Mouse (Mus musculus): ENCODE data around the gene Eefsec.

Eefsec gene

DNA sequence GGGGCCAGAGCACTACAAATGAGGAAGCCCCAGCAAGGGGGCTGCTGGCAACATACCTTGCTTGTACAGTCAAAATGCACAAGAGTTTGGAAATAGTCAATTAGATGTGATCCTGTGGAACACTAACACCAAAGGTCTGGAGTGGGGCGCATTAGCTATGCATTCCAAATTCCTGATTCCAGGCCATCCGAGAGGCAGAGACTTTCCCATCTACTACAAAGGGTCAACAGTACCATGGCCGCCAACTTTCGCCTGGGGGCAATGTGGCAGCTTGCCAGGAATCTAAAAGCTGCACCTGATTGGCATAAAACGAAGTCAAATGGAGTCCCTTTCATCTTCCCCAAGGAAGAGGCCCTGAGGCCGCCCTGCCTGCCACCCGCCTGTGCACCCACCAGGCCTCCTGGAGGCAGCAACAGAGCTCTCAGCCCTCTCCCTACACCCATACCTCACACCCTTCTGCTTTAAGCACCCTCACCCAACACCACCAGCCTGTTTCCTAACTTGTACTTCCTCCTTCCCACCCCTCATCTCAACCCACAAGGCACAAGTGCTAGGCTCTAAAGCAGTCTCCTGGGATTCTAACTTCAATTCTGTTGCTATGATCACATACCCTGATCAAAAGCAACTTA, 30.1 kb downstream of the Eefsec start:
- DNase-seq (ENCODE audit: extremely low spot score, low read depth, low spot score): no peak

DNA sequence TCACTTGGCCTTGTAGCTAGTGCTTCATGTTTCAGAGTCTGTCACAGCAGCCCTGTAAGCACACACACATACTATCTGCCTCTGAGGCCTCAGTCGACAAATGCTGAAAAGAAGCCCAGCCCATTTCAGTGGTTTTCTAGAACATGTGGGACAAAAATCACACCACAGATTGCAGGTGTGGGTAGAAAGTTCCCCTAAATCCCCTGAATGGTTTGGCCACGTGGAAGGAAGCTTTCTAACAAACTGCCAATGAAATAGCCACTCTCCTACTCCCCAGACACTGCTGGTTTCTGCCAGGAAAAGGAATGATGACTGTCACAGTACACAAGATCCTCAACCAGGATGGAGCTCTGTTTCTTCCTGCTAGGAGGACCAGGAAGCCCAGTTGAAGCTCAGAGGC, 33.7 kb downstream of the Eefsec start:
- DNase-seq (ENCODE audit: extremely low spot score, low read depth, low spot score): no peak

DNA sequence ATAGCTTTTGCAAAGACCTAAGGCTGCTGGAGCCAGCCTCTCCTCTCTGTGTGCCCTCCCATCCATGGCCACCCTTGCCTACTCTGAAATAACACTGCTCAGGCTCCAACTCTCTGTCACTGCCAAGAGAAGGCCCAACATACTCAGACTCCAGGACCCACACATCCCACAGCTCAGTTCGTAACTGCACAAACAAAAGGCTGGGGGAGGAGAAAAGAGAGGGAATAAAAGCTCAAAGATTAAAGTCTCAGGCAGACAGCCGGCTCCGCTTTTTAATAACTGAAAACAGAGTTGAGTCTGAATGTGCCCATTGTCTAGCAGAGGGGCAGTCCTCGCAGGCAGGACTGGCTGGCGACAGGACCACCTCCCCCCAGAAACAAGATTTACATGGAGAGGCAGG, 36.8 kb downstream of the Eefsec start:
- no peak for DNase-seq (ENCODE audit: extremely low spot score, low read depth, low spot score)

DNA sequence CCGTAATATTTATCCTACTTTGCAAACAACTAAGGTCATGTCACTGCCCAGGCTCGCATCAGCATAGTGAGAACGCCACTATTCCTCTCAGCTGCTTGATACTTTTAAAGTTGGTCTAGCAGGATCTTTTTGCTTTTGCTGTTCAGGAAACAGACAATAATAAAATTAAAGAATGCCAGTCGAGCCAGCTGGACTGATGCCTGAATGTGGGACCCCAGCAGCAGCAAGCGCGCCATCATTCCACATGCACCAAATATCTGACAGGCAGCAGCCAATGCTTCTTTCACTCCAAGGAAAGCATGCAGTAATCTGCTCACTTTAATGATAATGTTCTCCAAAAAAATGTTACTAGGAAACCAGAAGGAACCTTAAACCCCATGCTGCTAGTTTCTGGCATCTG, 45.9 kb downstream of the Eefsec start:
- no peak for DNase-seq (ENCODE audit: extremely low spot score, low read depth, low spot score)

DNA sequence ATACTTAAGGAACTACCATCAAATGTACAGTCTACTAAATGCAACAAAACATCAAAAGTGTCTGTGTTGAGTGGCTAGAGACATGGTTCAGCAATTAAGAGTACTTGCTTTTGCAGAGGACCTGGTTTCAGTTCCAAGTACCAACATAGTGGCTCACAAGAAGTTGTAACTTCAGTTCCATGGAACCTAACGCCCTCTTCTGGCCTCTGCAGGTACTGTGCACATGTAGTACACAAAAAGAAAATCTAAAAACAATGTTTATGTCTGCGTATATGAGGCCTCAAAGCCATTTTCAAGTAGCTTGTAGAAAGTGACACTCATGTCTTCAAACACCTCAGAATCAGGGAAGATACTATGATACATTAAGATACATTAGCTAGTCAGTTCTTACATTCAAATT, 48.4 kb downstream of the Eefsec start:
- DNase-seq (ENCODE audit: extremely low spot score, low read depth, low spot score): no peak

DNA sequence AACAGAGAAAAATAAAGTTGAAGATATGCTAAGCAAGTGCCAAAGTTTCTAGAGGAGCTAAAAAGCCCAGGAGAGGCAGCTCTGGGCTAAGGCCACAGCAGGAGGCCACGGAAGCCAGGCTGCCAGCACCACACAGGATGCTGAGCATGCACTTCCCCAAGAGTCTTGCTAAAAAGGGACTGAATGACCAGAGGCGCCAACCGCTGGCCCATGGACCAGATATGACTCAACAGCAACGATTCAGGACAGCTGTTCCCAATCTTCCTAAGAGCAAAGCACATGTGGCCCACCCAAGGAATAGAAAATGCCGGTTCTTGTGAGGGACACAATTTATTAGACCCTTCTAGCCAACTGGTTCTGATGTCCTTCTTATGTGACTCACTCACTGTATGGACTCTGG, 57.4 kb downstream of the Eefsec start:
- no peak for DNase-seq (ENCODE audit: extremely low spot score, low read depth, low spot score)

DNA sequence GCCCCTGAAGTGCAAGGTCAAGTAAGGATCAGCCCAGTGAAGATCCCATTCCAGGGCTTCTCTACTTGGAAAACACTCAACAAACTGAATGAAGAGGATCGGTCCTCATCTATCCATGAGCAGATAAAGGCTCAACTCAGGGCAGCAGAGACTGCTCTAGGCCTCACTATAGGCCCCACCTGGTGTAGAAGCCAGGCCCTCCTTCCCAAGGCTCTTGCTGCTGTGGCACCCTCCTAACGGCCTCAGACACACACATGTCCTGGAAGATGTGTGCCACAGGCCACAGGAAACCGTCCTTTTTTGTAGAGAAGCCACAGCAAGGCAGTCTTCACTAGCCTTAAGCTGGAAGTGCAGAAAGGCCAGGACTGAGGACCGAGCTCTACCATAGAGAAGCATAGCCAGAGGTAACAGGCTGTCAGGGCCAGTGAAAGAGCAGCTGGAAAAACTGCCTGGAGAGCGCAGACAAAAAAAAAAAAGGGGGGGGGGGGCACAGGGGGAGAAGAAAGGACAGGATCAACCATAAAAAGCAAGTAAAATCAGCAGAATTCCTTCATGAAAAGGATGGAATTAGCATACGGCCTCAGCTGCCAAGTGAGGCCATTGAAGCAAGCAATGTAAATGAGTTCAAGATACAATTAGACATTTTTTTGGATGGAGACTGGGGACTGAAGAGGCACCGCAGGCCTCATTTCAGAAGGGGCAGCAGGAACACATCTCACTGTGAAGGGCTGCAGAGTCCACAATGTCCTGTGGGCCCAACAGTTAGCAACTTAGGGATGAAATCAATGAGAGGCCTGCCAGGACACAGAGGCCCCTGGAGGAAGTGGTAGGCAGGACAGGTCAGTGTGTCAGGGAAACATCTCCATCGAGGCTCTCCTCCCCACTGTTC, 58.3 kb downstream of the Eefsec start:
- no peak for DNase-seq (ENCODE audit: extremely low spot score, low read depth, low spot score)

DNA sequence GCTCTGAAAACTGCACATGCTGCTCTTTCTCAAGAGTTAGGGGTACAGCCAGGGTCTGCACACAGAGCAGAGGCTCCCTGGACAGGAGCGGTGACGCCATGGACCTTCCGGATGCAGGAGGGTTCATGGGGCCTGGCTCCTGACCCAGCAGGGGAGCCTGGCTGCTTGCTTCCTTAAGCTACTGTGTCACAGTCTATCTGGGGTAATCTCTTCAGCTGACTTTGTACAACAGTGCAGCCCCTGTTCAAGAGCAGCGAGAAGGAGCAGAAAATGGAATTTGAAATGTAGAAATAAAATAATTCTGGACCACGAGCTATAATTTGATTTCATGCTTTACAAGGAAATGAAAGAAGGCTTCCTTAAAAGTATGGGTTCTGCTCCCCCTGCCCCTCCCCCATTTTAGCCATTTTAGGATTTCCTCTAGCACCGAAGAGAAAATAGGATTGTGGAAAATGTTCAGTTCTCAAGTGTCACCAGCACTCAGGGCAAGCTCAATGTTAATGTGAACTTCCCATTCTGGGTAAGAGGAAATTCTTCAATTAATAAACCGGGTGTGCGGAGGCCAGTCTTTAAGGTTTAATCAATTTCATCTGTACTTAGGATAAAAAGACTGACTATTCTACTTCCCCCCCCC, 61.8 kb downstream of the Eefsec start:
- no peak for DNase-seq (ENCODE audit: extremely low spot score, low read depth, low spot score)

DNA sequence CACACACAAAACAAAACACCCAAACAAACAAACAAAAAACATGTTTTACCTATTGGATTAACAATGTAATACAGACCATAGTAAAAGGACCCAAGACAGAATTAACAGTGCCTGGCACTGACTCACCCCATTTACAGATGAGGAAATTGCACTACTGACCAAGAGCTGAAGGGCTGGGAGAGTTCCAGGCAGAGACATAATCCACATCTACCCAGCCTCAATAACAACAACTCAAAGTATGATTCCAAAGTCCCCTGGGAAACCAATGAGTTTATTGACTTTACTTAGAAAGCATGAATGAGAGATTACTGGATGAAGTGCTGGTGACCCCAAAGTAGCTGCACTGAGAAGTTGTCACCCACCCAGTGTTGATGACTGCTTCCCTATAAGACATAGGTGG, 62.6 kb downstream of the Eefsec start:
- no peak for DNase-seq (ENCODE audit: extremely low spot score, low read depth, low spot score)

DNA sequence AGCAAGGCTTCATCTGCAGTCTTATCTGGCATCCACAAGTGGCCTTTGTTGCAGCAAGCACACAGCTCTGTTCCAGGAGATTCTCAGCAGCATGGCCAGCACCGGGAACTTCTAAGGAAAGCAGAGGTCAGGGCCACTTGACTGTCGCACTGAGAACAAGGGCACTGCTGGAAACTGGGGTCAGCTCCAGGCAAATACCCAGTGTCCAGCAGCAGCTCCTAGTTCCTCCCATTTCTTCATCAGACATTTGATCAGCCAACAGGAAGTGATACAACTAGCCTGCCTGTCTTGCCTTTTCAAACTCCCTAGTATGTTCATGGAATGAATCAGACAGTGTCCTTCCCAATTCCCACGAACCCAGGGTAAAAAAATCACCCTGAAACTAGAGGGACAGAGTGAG, 66.6 kb downstream of the Eefsec start:
- no peak for DNase-seq (ENCODE audit: extremely low spot score, low read depth, low spot score)

DNA sequence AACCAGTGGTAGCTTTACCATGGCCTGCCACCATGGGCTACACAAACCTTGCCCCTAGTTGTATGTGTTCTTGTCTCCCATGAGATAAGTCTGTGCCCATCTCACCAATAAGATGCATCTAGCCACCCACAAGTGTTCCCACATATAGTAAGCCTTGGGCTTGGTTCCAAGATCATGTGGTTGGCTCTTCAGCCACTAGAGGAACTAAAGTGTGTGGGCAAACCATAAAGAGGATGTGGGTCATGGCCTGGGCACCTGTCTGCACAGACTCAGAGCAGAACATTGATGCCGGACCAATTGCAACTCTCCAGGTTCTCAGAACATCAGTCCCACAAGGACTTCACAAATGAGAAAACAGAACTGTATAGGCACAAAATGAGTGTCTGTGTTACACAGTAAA, 67.5 kb downstream of the Eefsec start:
- no peak for DNase-seq (ENCODE audit: extremely low spot score, low read depth, low spot score)

DNA sequence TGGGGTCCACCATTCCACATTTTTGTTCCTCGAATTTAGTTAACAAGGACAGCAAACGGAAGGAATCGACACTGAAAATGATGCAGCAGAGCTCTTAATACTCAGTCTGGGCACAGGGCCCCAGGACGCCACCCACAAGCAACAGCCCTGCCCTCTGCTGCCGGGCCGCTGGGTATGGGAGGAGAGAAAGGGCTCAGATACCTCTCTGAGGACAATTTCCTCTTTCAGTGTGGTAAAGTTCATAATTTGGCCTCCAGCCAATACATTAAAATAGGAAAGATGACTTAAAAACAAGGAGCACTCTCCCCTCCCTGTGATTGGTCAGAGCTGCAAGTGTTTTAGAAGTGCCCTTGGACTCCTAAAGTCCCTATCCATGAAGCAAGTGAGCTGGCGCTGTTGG, 72.1 kb downstream of the Eefsec start:
- no peak for DNase-seq (ENCODE audit: extremely low spot score, low read depth, low spot score)

DNA sequence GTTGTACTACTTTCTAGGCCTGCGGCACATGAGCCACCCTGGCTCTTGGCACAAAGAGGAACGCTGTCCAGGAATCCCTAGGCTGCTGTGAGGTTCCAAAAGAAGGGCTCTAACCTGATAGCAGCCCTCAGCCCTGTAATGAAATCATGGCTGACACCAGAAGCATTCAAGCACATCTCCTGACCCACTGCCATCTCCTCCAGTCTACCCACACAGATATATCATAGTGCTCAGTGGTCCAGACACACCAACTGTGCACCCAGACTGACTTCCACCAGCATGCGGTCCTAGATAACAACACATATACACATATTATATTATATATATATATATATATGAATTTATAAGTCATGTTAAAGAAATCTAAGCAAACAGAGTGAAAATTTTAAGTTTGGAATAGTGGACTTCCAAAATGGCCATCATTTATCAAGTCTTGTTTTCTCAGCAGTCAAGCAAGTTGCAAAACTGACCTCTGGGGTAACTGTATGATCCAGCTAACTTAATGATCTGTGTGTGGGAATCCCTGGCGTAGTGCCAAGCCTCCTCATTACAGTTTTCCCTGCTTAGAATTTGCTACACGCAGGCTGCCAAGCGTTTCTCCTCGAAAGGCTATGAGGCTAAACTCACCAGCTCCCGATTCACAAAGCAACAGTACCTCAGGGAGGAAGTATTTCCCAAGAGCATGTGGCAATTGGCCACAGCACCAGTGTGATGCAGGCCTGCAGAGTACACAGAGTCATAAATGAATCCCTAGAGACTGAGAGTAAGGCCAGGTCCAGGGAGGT, 76.3 kb downstream of the Eefsec start:
- DNase-seq (ENCODE audit: extremely low spot score, low read depth, low spot score): no peak

DNA sequence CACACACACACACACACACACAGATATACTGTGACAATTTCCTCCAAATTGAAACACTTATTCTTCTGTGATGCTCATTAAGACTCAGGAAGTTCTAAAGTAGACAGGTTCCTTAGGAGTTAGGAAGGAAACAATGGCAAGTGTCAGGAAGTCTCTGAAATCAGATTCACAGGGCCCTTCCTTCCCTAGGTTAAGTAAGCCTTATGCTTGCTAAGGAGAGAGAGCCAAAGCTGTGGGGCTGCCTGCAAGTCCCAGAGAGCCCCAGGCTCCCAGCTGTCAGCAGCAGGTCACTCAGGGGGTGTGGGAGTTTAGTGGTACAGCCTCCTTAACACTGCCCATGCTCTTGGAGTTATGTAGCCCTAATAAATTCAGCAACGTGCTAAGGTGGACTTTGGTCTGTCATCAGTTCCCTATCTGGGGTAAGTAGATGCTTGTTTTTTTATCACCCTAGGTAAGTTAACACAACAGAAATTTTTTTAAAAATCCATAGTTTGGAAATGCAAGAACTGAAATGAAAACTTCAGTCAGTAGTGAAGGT, 82.8 kb downstream of the Eefsec start:
- DNase-seq (ENCODE audit: extremely low spot score, low read depth, low spot score): no peak

DNA sequence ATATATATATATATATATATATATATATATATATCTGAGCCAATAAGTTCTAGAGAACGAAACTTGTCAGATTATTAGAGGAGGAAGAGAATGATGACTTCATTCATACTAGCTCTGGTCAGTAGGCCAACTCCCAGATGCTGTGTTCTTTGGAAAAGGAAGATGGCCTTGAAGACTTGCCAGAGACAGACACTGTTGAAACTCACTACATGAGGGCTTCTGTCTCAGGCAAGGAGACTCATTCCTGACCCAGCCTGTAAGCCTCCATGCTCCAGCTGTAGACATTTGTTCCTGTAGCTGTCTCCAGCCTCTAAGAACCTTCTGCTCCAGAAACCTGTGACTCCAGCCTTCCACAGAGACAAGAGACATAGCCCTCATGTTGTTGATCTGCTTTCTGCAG, 85.2 kb downstream of the Eefsec start:
- no peak for DNase-seq (ENCODE audit: extremely low spot score, low read depth, low spot score)

DNA sequence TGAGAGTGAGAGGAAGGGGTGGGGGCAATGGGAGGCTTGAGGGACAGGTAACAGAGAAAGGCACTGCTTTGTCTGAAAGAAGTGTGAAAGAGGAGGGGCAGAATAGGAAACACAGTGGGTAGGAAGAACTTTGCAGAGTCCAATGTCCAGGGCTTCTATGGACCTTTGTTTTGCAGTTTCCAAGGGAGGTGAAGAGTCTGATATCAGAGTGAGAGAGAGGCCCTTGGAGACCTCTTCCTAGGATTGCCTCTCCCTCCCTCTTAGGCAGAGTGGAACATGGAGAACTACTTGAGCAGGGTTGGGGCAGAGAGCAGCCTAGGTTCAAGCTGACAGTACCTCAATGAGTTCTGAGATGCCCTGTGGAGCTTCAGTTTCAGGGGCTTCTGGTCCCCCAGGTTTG, 88.1 kb downstream of the Eefsec start:
- DNase-seq (ENCODE audit: extremely low spot score, low read depth, low spot score): no peak

DNA sequence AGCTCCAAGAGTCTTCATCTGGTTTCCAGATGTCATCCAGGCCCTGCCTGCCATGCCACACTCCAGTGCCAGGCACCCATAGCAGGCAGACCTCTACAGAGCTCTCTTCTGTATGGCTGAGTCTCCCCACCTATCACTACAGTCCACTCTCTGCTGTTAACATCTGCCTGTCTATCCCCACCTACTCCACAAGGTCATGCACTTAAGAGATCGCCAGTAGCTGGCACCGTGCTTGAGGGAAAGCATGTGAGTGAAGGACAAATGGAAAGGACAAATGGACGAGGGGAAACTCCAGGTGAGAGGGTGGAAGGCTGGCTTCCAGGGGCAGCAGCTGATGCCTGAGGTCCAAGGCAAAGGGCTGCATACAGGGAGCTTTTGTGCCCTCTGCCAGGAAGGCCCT, 90.5 kb downstream of the Eefsec start:
- no peak for DNase-seq (ENCODE audit: extremely low spot score, low read depth, low spot score)

DNA sequence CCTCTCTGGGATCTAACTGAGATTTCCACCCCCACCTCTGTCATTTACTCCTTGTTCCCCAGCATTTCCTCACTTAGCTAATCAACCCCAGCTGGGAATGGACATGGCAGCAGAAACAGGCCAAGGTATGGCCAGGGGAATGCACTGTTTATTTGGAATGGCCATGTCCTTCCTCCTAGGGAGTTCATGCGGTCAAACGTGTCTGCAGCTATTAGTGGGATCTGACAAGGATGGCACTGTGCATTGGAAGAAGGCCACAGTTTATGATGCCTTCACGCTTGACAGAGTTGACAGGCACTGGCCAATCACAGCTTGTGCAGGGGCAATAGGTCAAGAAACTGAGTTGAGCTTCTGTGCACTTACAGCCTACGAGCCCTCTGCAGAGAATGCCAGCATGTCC, 93.8 kb downstream of the Eefsec start:
- no peak for DNase-seq (ENCODE audit: extremely low spot score, low read depth, low spot score)

DNA sequence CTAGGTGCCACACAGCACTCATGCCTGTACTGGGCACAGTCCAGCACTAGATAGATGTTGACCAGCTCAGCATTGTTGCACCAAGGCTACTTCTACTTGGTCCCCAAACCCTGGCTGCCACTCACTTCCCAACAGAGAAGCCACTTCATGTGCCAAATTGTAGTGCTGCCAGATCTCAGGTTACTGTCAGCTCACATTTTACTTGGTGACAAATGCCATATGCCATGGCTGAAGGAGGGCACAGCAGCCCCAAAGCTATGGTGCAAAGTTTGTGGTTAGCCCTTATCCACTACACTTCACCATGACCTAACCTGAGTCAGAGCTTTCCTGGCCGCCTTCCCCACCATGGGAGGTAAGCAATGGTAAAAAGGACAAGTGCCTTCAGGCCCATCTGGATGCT, 99.6 kb downstream of the Eefsec start:
- DNase-seq (ENCODE audit: extremely low spot score, low read depth, low spot score): no peak

DNA sequence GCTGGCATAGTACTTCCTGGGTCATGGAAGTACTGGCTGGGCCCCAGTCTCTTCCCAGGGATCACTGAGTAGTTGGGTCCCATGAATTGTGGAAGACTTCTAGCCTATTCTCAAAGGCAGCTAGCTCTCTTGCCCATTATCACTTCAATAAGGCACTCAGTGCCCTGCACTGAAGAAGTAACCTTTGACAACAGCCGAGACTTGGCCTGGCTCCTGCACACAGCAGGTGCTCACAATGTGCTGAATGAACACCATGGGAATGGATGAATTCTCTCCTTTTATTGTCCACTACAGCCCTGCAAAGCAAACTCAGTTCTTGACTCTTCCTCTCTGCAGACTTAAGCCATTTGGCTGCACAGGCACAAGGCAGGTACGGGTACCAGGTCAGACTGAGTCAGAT, 101.0 kb downstream of the Eefsec start:
- DNase-seq (ENCODE audit: extremely low spot score, low read depth, low spot score): no peak

Measured in hindlimb bud, embryonic 11.5 days (tissue).